Mouse (Mus musculus) heart, postnatal 0 days (tissue): Measurements from ENCODE around the gene Mroh2a. TPM values are rescaled to one million over a fixed set of nuclear protein-coding genes. Genes with fewer than 3 reads are reported as not detected.

ENCODE experiments used
- ATAC-seq: fragments of 200-750 bp; cut with Nextera tagmentation; 2 replicates; pipeline ENCODE4 v1.8.0; 2017; ENCODE audit warnings: low read depth, moderate number of reproducible peaks, moderate library complexity; ENCODE audit not compliant: insufficient read depth
- DNase-seq: peaks from one replicate; pipeline ENCODE4 v3.0.0-alpha.2; 2016; ENCODE audit warnings: low spot score
- H3K27ac ChIP-seq: fragments of 300-500 bp; sonication (generic); 2 replicates; pipeline ENCODE4 v1.5.1; 2014; ENCODE audit warnings: low read depth, mild to moderate bottlenecking
- H3K27me3 ChIP-seq: fragments of 300-500 bp; sonication (generic); 2 replicates; pipeline ENCODE4 v1.6.1; 2014; ENCODE audit warnings: low read length, mixed read lengths; ENCODE audit not compliant: control insufficient read depth, insufficient read depth
- H3K36me3 ChIP-seq: fragments of 300-500 bp; sonication (generic); replicated peaks from 2 replicates; pipeline ENCODE4 v1.6.1; 2014; ENCODE audit warnings: low read length, mixed read lengths; ENCODE audit not compliant: control insufficient read depth, insufficient read depth
- H3K4me1 ChIP-seq: fragments of 300-500 bp; sonication (generic); 2 replicates; pipeline ENCODE4 v1.6.1; 2014; ENCODE audit warnings: antibody characterized with exemption; ENCODE audit not compliant: control insufficient read depth, insufficient read depth
- H3K4me2 ChIP-seq: fragments of 300-500 bp; sonication (generic); 2 replicates; pipeline ENCODE4 v1.6.1; 2014; ENCODE audit warnings: low read depth, mild to moderate bottlenecking, low read length, moderate library complexity
- H3K4me3 ChIP-seq: fragments of 300-500 bp; sonication (generic); 2 replicates; pipeline ENCODE4 v1.5.1; 2014; ENCODE audit warnings: low read depth, low read length
- H3K9ac ChIP-seq: fragments of 300-500 bp; sonication (generic); replicated peaks from 2 replicates; pipeline ENCODE4 v1.6.1; 2014; ENCODE audit warnings: low read depth, low read length, mixed read lengths
- H3K9me3 ChIP-seq: fragments of 300-500 bp; sonication (generic); replicated peaks from 2 replicates; pipeline ENCODE4 v1.6.1; 2016; ENCODE audit warnings: low read length; ENCODE audit not compliant: control insufficient read depth
- CTCF ChIP-seq: IDR thresholded peaks from 2 replicates; pipeline ENCODE4 v1.5.1; 2016; ENCODE audit warnings: antibody characterized with exemption, control low read depth, low read depth
- EP300 ChIP-seq: IDR thresholded peaks from 2 replicates; pipeline ENCODE4 v1.6.1; 2016; ENCODE audit warnings: antibody characterized with exemption, low read depth
- WGBS: fragments of 180-500 bp; shearing (Covaris S2); extraction: QIAGEN DNeasy Blood & Tissue Kit; methylation state at CpG from one replicate; pipeline ENCODE4 v1.1.7; 2014; 5-methylcytosine and 5-hydroxymethylcytosine counted together
- polyA plus RNA-seq: library from polyadenylated mRNA; unstranded; fragments of >200 nt; fragmentation: Nextera tagmentation; extraction: Ambion mirVana; gene quantifications from 2 replicates; pipeline ENCODE4 v1.2.1, GENCODE M21; 2015
- total RNA-seq: library from RNA; depleted of rRNA; stranded (reverse); fragments of >200 nt; gene quantifications from 2 replicates; pipeline ENCODE4 v1.2.3, GENCODE M21; 2014; ENCODE audit warnings: low replicate concordance

The Mroh2a gene
- total and polyA plus RNA-seq, 2 experiments from 2014 or later, result 0.23 TPM; not detected in 1

GRCm38 (mm10) chr1:88248658-88249057, 21.9 kb downstream of the Mroh2a start:
- TF ChIP-seq EP300, result no peak
- 54% methylated on average over 4 of the region's 4 CpGs for WGBS
- Histone ChIP-seq H3K9ac (no peak overlapping the region), H3K27me3 (no peaks in the 10 kb centered on the region), H3K9me3 (peaks cover 74% of the 10 kb centered on the region), H3K4me3 (no peak overlapping the region), H3K4me2 (no peak overlapping the region), H3K27ac (no peak overlapping the region), H3K36me3 (no peaks in the 10 kb centered on the region), H3K4me1 (no peaks in the 10 kb centered on the region)
- no peak for DNase-seq
- no peak; the same call in 1 of the 2 replicates for ATAC-seq

GRCm38 (mm10) chr1:88249596-88249995, 22.8 kb downstream of the Mroh2a start:
- Histone ChIP-seq H3K4me2 (no peak overlapping the region), H3K27me3 (no peaks in the 10 kb centered on the region), H3K27ac (no peak overlapping the region), H3K36me3 (no peaks in the 10 kb centered on the region), H3K4me1 (no peaks in the 10 kb centered on the region), H3K9me3 (peaks cover 69% of the 10 kb centered on the region), H3K4me3 (no peak overlapping the region), H3K9ac (no peak overlapping the region)
- TF ChIP-seq CTCF (no peak), EP300 (no peak)
- DNase-seq (no peak), ATAC-seq (no peak)
- WGBS, result 68% methylated on average over 7 of the region's 7 CpGs

- WGBS, result 69% methylated on average over 5 of the region's 5 CpGs
- Histone ChIP-seq H3K4me2 (no peak overlapping the region), H3K9ac (no peak overlapping the region), H3K9me3 (peaks cover 73% of the 10 kb centered on the region), H3K4me3 (no peak overlapping the region), H3K27ac (no peak overlapping the region), H3K36me3 (no peaks in the 10 kb centered on the region), H3K4me1 (no peaks in the 10 kb centered on the region), H3K27me3 (no peaks in the 10 kb centered on the region)
- no peak for ATAC-seq
- no peak for DNase-seq
- TF ChIP-seq EP300 (no peak), CTCF (no peak)
Measured at GRCm38 (mm10) chr1:88250023-88250422, 23.2 kb downstream of the Mroh2a start.

GRCm38 (mm10) chr1:88253106-88253505, 26.3 kb downstream of the Mroh2a start:
- no peak for ATAC-seq
- H3K4me3 ChIP-seq, result no peak overlapping the region
- H3K9me3 ChIP-seq, result peaks cover 50% of the 10 kb centered on the region
- WGBS, result 71% methylated on average over 8 of the region's 8 CpGs
- H3K27me3 ChIP-seq, result no peaks in the 10 kb centered on the region
- DNase-seq, result no peak
- H3K27ac ChIP-seq, result no peak overlapping the region
- no peak overlapping the region for H3K9ac ChIP-seq
- no peaks in the 10 kb centered on the region for H3K4me1 ChIP-seq
- TF ChIP-seq CTCF, result no peak
- no peak for TF ChIP-seq EP300
- H3K36me3 ChIP-seq, result no peaks in the 10 kb centered on the region
- no peak overlapping the region for H3K4me2 ChIP-seq

- no peaks in the 10 kb centered on the region for H3K4me1 ChIP-seq
- H3K36me3 ChIP-seq, result no peaks in the 10 kb centered on the region
- H3K27me3 ChIP-seq, result no peaks in the 10 kb centered on the region
- no peak overlapping the region for H3K4me3 ChIP-seq
- no peak for DNase-seq
- H3K9ac ChIP-seq, result no peak overlapping the region
- no peak for TF ChIP-seq CTCF
- no peak for TF ChIP-seq EP300
- H3K9me3 ChIP-seq, result peaks cover 46% of the 10 kb centered on the region
- WGBS, result 62% methylated on average over 6 of the region's 6 CpGs
- ATAC-seq, result no peak
- H3K27ac ChIP-seq, result no peak overlapping the region
- no peak overlapping the region for H3K4me2 ChIP-seq
Measured at GRCm38 (mm10) chr1:88253540-88253939, 26.8 kb downstream of the Mroh2a start.

GRCm38 (mm10) chr1:88254793-88255465, 28.1 kb downstream of the Mroh2a start:
- Histone ChIP-seq H3K4me2 (no peak overlapping the region), H3K9ac (no peak overlapping the region), H3K27ac (no peak overlapping the region), H3K36me3 (peaks cover 6% of the 10 kb centered on the region; the same call in 1 of the 2 replicates), H3K4me3 (no peak overlapping the region), H3K4me1 (peaks cover 11% of the 10 kb centered on the region), H3K9me3 (peaks cover 32% of the 10 kb centered on the region), H3K27me3 (no peaks in the 10 kb centered on the region)
- ATAC-seq (no peak), DNase-seq (no peak)
- TF ChIP-seq CTCF, result no peak
- TF ChIP-seq EP300, result no peak
- 75% methylated on average over 12 of the region's 12 CpGs for WGBS
